Mouse (Mus musculus): ENCODE data around the gene Csf3r. TPM values are rescaled to one million over a fixed set of nuclear protein-coding genes. Genes with fewer than 3 reads are reported as not detected.
"Not testable (repeated sequence)": the region's sequence is repeated elsewhere in the genome, so short reads cannot be mapped to it uniquely, and the experiment has no call there.

Csf3r gene
- 40.2 and 58.7 TPM in 2 replicates for polyA plus RNA-seq (2012; rRNA removed)

DNA sequence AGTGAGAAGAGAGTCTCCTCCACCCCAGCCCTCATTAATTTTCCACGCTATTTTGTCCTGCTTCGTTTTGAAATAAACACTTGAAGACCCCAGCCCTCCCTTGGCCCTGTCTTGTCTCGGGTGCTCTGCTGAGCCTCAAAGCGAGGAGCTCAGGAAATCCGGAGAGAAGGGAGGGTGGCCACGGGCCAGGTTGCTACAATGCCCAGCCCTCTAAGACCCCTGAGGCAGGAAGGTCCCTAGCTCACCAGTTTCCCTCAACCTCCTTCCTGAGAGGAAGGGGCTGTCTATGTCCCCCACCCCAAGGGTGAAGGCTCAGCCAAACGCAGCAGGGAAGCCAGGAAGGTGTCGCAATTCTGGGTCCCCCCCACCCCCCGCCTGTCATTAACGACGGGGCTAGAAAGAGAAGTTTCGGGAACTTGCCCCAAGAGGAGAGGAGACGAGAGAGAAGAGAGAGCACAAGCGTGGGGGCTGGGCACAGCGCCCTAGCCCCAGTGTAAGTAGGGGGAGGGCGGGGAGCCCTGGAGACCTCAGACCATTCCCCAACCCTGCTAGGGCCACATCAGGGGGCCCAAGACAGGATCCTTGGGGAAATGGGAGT is at the start of gene Csf3r:
Csf3r (plus strand) TSS at position 248 of the 598 bp plus-strand sequence.
- Histone ChIP-seq H3K4me1 (ENCODE audit: control insufficient read depth, insufficient read depth, insufficient read length) (no peaks in the 10 kb centered on the region; the same call in none of the 2 replicates), H3K4me3 (ENCODE audit: extremely low read depth, insufficient read depth, insufficient read length) (peak within 1 kb of the TSS; percentile 23; the same call in 1 of the 2 replicates), H3K27ac (ENCODE audit: insufficient read depth, low read length) (peak within 1 kb of the TSS; percentile 25; the same call in 1 of the 2 replicates), H3K27me3 (ENCODE audit: control insufficient read depth, insufficient read depth, low read length) (no peaks in the 10 kb centered on the region), H3K36me3 (ENCODE audit: control insufficient read depth, insufficient read depth, low read length) (no peaks in the 10 kb centered on the region)
- no peak for DNase-seq (ENCODE audit: low read depth in 1 of 2, low spot score in 2 of 2)
- TF ChIP-seq POLR2A (IDR thresholded peaks at IDR 0.05; ENCODE audit: low read depth, low read length) (no peak), CTCF (IDR thresholded peaks at IDR 0.05; ENCODE audit: extremely low read depth, insufficient read depth, insufficient read length, insufficient replicate concordance) (no peak)
- WGBS = 11% methylated on average over 16 of the region's 16 CpGs

GRCm38 (mm10) chr4:125977768-125978167 is 46.6 kb upstream of the Csf3r start:
- 55% methylated on average over 9 of the region's 9 CpGs for WGBS
- Histone ChIP-seq H3K27me3 (ENCODE audit: control insufficient read depth, insufficient read depth, low read length) (no peaks in the 10 kb centered on the region), H3K4me3 (ENCODE audit: extremely low read depth, insufficient read depth, insufficient read length) (no peak overlapping the region), H3K36me3 (ENCODE audit: control insufficient read depth, insufficient read depth, low read length) (no peaks in the 10 kb centered on the region), H3K27ac (ENCODE audit: insufficient read depth, low read length) (no peak overlapping the region), H3K4me1 (ENCODE audit: control insufficient read depth, insufficient read depth, insufficient read length) (no peaks in the 10 kb centered on the region)
- no peak for DNase-seq (ENCODE audit: low read depth in 1 of 2, low spot score in 2 of 2)
- TF ChIP-seq POLR2A (IDR thresholded peaks at IDR 0.05; ENCODE audit: low read depth, low read length) (no peak), CTCF (IDR thresholded peaks at IDR 0.05; ENCODE audit: extremely low read depth, insufficient read depth, insufficient read length, insufficient replicate concordance) (no peak)

DNA sequence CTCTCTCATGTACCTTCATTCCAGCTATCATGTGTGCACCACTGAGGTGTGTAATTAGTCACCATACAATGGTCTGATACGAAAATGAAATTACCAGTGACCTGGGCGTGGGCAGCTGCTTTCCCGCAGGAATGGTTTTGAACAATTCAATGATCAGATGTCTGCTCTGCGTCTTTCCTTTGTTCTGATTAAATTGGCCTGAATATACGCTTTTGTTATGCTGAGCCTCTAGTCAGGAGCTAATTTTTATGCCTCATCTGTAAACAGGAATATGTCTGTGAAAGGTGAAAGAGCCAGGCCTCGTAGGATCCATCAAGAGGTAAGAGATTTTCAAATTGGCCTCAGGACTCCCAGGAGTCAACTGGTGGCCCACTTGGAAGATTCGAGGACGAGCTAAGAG is 41.1 kb upstream of the Csf3r start:
- TF ChIP-seq POLR2A (IDR thresholded peaks at IDR 0.05; ENCODE audit: low read depth, low read length) = no peak
- TF ChIP-seq CTCF (IDR thresholded peaks at IDR 0.05; ENCODE audit: extremely low read depth, insufficient read depth, insufficient read length, insufficient replicate concordance) = no peak
- H3K4me3 ChIP-seq (ENCODE audit: extremely low read depth, insufficient read depth, insufficient read length) = no peak overlapping the region
- H3K27ac ChIP-seq (ENCODE audit: insufficient read depth, low read length) = no peak overlapping the region
- no peaks in the 10 kb centered on the region for H3K36me3 ChIP-seq (ENCODE audit: control insufficient read depth, insufficient read depth, low read length)
- DNase-seq (ENCODE audit: low read depth in 1 of 2, low spot score in 2 of 2) = no peak
- no peaks in the 10 kb centered on the region for H3K4me1 ChIP-seq (ENCODE audit: control insufficient read depth, insufficient read depth, insufficient read length)
- WGBS = 83% methylated on average over 8 of the region's 8 CpGs
- no peaks in the 10 kb centered on the region for H3K27me3 ChIP-seq (ENCODE audit: control insufficient read depth, insufficient read depth, low read length)

GRCm38 (mm10) chr4:125985703-125986102 is 38.6 kb upstream of the Csf3r start:
- not testable (repeated sequence) for DNase-seq (ENCODE audit: low read depth in 1 of 2, low spot score in 2 of 2); H3K27me3 ChIP-seq (ENCODE audit: control insufficient read depth, insufficient read depth, low read length); H3K4me1 ChIP-seq (ENCODE audit: control insufficient read depth, insufficient read depth, insufficient read length); H3K36me3 ChIP-seq (ENCODE audit: control insufficient read depth, insufficient read depth, low read length); H3K4me3 ChIP-seq (ENCODE audit: extremely low read depth, insufficient read depth, insufficient read length); H3K27ac ChIP-seq (ENCODE audit: insufficient read depth, low read length)
- 54% methylated on average over 2 of the region's 2 CpGs for WGBS

DNA sequence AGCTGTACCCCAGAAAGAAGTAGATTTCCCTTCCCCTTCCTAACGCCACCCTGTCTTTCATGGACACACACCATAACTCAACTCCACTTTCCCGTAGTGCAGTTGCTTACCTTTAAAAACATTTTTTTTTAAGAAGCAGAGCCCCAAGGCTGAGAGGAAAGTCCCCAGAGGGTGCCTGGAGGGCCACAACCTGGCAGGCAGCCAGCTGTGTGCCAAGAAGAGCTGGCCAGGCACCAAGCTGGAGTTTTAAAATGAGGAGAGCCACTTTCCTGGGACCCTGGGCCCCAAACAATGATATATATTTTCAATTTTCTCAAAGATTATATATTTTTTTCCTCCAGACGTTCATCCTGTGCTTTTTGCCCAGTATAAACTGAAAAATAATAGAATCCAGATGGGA is 37.3 kb upstream of the Csf3r start:
- Histone ChIP-seq H3K27ac (ENCODE audit: insufficient read depth, low read length) (no peak overlapping the region), H3K4me1 (ENCODE audit: control insufficient read depth, insufficient read depth, insufficient read length) (no peaks in the 10 kb centered on the region), H3K4me3 (ENCODE audit: extremely low read depth, insufficient read depth, insufficient read length) (no peak overlapping the region), H3K27me3 (ENCODE audit: control insufficient read depth, insufficient read depth, low read length) (no peaks in the 10 kb centered on the region), H3K36me3 (ENCODE audit: control insufficient read depth, insufficient read depth, low read length) (no peaks in the 10 kb centered on the region)
- TF ChIP-seq POLR2A (IDR thresholded peaks at IDR 0.05; ENCODE audit: low read depth, low read length) (no peak), CTCF (IDR thresholded peaks at IDR 0.05; ENCODE audit: extremely low read depth, insufficient read depth, insufficient read length, insufficient replicate concordance) (no peak)
- DNase-seq (ENCODE audit: low read depth in 1 of 2, low spot score in 2 of 2) = no peak
- WGBS = 70% methylated on average over 3 of the region's 3 CpGs

DNA sequence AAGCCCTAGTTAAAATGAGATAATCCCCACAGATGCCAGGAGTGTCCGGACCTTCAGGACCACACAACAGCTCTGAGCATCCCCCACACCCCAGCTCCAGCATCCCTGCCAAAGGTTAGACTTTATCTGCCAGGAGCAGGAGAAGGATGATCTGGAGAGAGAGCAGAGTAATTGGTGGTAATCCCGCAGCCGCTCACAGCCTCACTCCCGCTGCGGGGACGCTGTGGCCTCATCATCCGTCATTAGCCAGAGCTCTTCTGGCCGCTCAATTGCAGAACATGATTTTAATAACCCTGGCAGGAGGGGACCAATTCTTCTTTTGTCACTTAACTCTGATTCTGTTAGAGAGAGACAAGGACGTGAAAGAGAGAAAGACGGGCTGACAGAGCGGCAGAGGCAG is 35.3 kb upstream of the Csf3r start:
- no peak for DNase-seq (ENCODE audit: low read depth in 1 of 2, low spot score in 2 of 2)
- Histone ChIP-seq H3K4me3 (ENCODE audit: extremely low read depth, insufficient read depth, insufficient read length) (no peak overlapping the region), H3K4me1 (ENCODE audit: control insufficient read depth, insufficient read depth, insufficient read length) (no peaks in the 10 kb centered on the region), H3K27me3 (ENCODE audit: control insufficient read depth, insufficient read depth, low read length) (no peaks in the 10 kb centered on the region), H3K36me3 (ENCODE audit: control insufficient read depth, insufficient read depth, low read length) (no peaks in the 10 kb centered on the region), H3K27ac (ENCODE audit: insufficient read depth, low read length) (no peak overlapping the region)
- TF ChIP-seq CTCF (IDR thresholded peaks at IDR 0.05; ENCODE audit: extremely low read depth, insufficient read depth, insufficient read length, insufficient replicate concordance) (no peak), POLR2A (IDR thresholded peaks at IDR 0.05; ENCODE audit: low read depth, low read length) (no peak)
- WGBS = 75% methylated on average over 11 of the region's 11 CpGs

DNA sequence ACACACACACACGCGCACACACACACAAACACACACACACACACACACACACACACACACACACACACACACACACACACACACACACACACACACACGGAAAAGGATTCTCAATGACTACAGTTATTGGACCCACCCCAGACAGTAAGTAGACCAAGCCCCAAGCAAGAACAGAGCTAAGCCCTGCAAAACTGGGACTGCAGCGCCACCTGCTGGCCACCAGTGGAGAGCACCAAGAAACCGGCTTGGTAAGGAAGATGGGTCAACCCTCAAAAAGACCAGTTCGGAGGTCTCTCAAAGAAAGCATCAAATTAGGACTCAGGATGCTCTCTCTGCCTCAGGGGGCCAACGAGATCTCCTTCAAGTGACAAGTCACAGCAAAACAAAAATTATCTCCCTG is 34.2 kb upstream of the Csf3r start:
- Histone ChIP-seq H3K27ac (ENCODE audit: insufficient read depth, low read length) (no peak overlapping the region), H3K4me3 (ENCODE audit: extremely low read depth, insufficient read depth, insufficient read length) (no peak overlapping the region)

More for the DNA sequence above, 34.2 kb upstream of the Csf3r start:
- TF ChIP-seq CTCF (IDR thresholded peaks at IDR 0.05; ENCODE audit: extremely low read depth, insufficient read depth, insufficient read length, insufficient replicate concordance) (peak; percentile 86), POLR2A (IDR thresholded peaks at IDR 0.05; ENCODE audit: low read depth, low read length) (no peak)
- peak; percentile 11 to 41 for DNase-seq (ENCODE audit: low read depth in 1 of 2, low spot score in 2 of 2)
- H3K4me1 ChIP-seq (ENCODE audit: control insufficient read depth, insufficient read depth, insufficient read length) = no peaks in the 10 kb centered on the region
- H3K27me3 ChIP-seq (ENCODE audit: control insufficient read depth, insufficient read depth, low read length) = no peaks in the 10 kb centered on the region
- 39% methylated on average over 7 of the region's 7 CpGs for WGBS
- no peaks in the 10 kb centered on the region for H3K36me3 ChIP-seq (ENCODE audit: control insufficient read depth, insufficient read depth, low read length)

All from spleen, adult 2 months (tissue).